Mouse (Mus musculus): ENCODE data around the gene Pid1. TPM values are rescaled to one million over a fixed set of nuclear protein-coding genes. Genes with fewer than 3 reads are reported as not detected.
"Not testable (repeated sequence)": the region's sequence is repeated elsewhere in the genome, so short reads cannot be mapped to it uniquely, and the experiment has no call there.

Gene Pid1
- polyA plus RNA-seq, 1 experiment from 2014 or later = 31.9 TPM

GRCm38 (mm10) chr1:84240203-84240602 is 123.8 kb downstream of the Pid1 start:
- no peaks in the 10 kb centered on the region for H3K27me3 ChIP-seq (ENCODE audit: control insufficient read depth, insufficient read depth, low read length)
- 100% methylated on average over 2 of the region's 2 CpGs for WGBS
- no peak for ATAC-seq (replicated peaks; ENCODE audit: low FRiP score)
- H3K4me3 ChIP-seq (ENCODE audit: low read depth, low read length) = no peak overlapping the region
- no peak overlapping the region for H3K9ac ChIP-seq (ENCODE audit: low read length)
- H3K4me2 ChIP-seq (ENCODE audit: low read depth, low read length, severe bottlenecking) = no peak overlapping the region
- no peaks in the 10 kb centered on the region for H3K4me1 ChIP-seq (replicated peaks; ENCODE audit: control insufficient read depth, insufficient read depth, low read length)
- no peak overlapping the region for H3K27ac ChIP-seq (ENCODE audit: low read depth, low read length)
- no peak for DNase-seq (ENCODE audit: low spot score)
- no peaks in the 10 kb centered on the region for H3K36me3 ChIP-seq (ENCODE audit: control insufficient read depth, insufficient read depth, low read length)
- H3K9me3 ChIP-seq (ENCODE audit: control insufficient read depth, low read length) = no peaks in the 10 kb centered on the region

- H3K4me2 ChIP-seq (ENCODE audit: low read depth, low read length, severe bottlenecking) = no peak overlapping the region
- no peaks in the 10 kb centered on the region for H3K9me3 ChIP-seq (ENCODE audit: control insufficient read depth, low read length)
- H3K4me3 ChIP-seq (ENCODE audit: low read depth, low read length) = no peak overlapping the region
- H3K9ac ChIP-seq (ENCODE audit: low read length) = no peak overlapping the region
- DNase-seq (ENCODE audit: low spot score) = no peak
- H3K27ac ChIP-seq (ENCODE audit: low read depth, low read length) = no peak overlapping the region
- ATAC-seq (replicated peaks; ENCODE audit: low FRiP score) = no peak
- no peaks in the 10 kb centered on the region for H3K4me1 ChIP-seq (replicated peaks; ENCODE audit: control insufficient read depth, insufficient read depth, low read length)
- no peaks in the 10 kb centered on the region for H3K27me3 ChIP-seq (ENCODE audit: control insufficient read depth, insufficient read depth, low read length)
- H3K36me3 ChIP-seq (ENCODE audit: control insufficient read depth, insufficient read depth, low read length) = no peaks in the 10 kb centered on the region
- WGBS = 83% methylated on average over 2 of the region's 2 CpGs
Measured at GRCm38 (mm10) chr1:84230431-84230830, 133.5 kb downstream of the Pid1 start.

GRCm38 (mm10) chr1:84225626-84226025 is 138.4 kb downstream of the Pid1 start:
- Histone ChIP-seq H3K9me3 (ENCODE audit: control insufficient read depth, low read length) (no peaks in the 10 kb centered on the region), H3K36me3 (ENCODE audit: control insufficient read depth, insufficient read depth, low read length) (no peaks in the 10 kb centered on the region), H3K4me3 (ENCODE audit: low read depth, low read length) (no peak overlapping the region), H3K27ac (ENCODE audit: low read depth, low read length) (no peak overlapping the region), H3K27me3 (ENCODE audit: control insufficient read depth, insufficient read depth, low read length) (no peaks in the 10 kb centered on the region), H3K4me1 (replicated peaks; ENCODE audit: control insufficient read depth, insufficient read depth, low read length) (no peaks in the 10 kb centered on the region), H3K4me2 (ENCODE audit: low read depth, low read length, severe bottlenecking) (no peak overlapping the region), H3K9ac (ENCODE audit: low read length) (no peak overlapping the region)
- DNase-seq (ENCODE audit: low spot score) = no peak
- 89% methylated on average over 7 of the region's 7 CpGs for WGBS
- no peak for ATAC-seq (replicated peaks; ENCODE audit: low FRiP score)

- DNase-seq (ENCODE audit: low spot score) (no peak), ATAC-seq (replicated peaks; ENCODE audit: low FRiP score) (no peak)
- Histone ChIP-seq H3K27ac (ENCODE audit: low read depth, low read length) (no peak overlapping the region), H3K27me3 (ENCODE audit: control insufficient read depth, insufficient read depth, low read length) (no peaks in the 10 kb centered on the region), H3K9me3 (ENCODE audit: control insufficient read depth, low read length) (no peaks in the 10 kb centered on the region), H3K36me3 (ENCODE audit: control insufficient read depth, insufficient read depth, low read length) (no peaks in the 10 kb centered on the region), H3K4me3 (ENCODE audit: low read depth, low read length) (no peak overlapping the region), H3K4me1 (replicated peaks; ENCODE audit: control insufficient read depth, insufficient read depth, low read length) (no peaks in the 10 kb centered on the region), H3K9ac (ENCODE audit: low read length) (no peak overlapping the region), H3K4me2 (ENCODE audit: low read depth, low read length, severe bottlenecking) (no peak overlapping the region)
- WGBS = 72% methylated on average over 1 of the region's 1 CpGs
Measured at GRCm38 (mm10) chr1:84222051-84222450, 141.9 kb downstream of the Pid1 start.

- DNase-seq (ENCODE audit: low spot score) = no peak
- no peak for ATAC-seq (replicated peaks; ENCODE audit: low FRiP score)
- no peaks in the 10 kb centered on the region for H3K27me3 ChIP-seq (ENCODE audit: control insufficient read depth, insufficient read depth, low read length)
- H3K4me3 ChIP-seq (ENCODE audit: low read depth, low read length) = no peak overlapping the region
- no peaks in the 10 kb centered on the region for H3K4me1 ChIP-seq (replicated peaks; ENCODE audit: control insufficient read depth, insufficient read depth, low read length)
- H3K4me2 ChIP-seq (ENCODE audit: low read depth, low read length, severe bottlenecking) = no peak overlapping the region
- no peaks in the 10 kb centered on the region for H3K36me3 ChIP-seq (ENCODE audit: control insufficient read depth, insufficient read depth, low read length)
- no peaks in the 10 kb centered on the region for H3K9me3 ChIP-seq (ENCODE audit: control insufficient read depth, low read length)
- WGBS = 72% methylated on average over 7 of the region's 7 CpGs
- no peak overlapping the region for H3K27ac ChIP-seq (ENCODE audit: low read depth, low read length)
- no peak overlapping the region for H3K9ac ChIP-seq (ENCODE audit: low read length)
Measured at GRCm38 (mm10) chr1:84218605-84219004, 145.4 kb downstream of the Pid1 start.

GRCm38 (mm10) chr1:84217777-84218176 is 146.2 kb downstream of the Pid1 start:
- Histone ChIP-seq H3K36me3 (ENCODE audit: control insufficient read depth, insufficient read depth, low read length) (no peaks in the 10 kb centered on the region), H3K27ac (ENCODE audit: low read depth, low read length) (no peak overlapping the region), H3K4me1 (replicated peaks; ENCODE audit: control insufficient read depth, insufficient read depth, low read length) (no peaks in the 10 kb centered on the region), H3K9ac (ENCODE audit: low read length) (no peak overlapping the region), H3K27me3 (ENCODE audit: control insufficient read depth, insufficient read depth, low read length) (no peaks in the 10 kb centered on the region), H3K9me3 (ENCODE audit: control insufficient read depth, low read length) (no peaks in the 10 kb centered on the region), H3K4me2 (ENCODE audit: low read depth, low read length, severe bottlenecking) (no peak overlapping the region), H3K4me3 (ENCODE audit: low read depth, low read length) (no peak overlapping the region)
- WGBS = 14% methylated on average over 2 of the region's 2 CpGs
- ATAC-seq (replicated peaks; ENCODE audit: low FRiP score) (no peak), DNase-seq (ENCODE audit: low spot score) (no peak)

GRCm38 (mm10) chr1:84211507-84211906 is 152.5 kb downstream of the Pid1 start:
- Histone ChIP-seq H3K27ac (ENCODE audit: low read depth, low read length) (no peak overlapping the region), H3K9me3 (ENCODE audit: control insufficient read depth, low read length) (no peaks in the 10 kb centered on the region), H3K4me1 (replicated peaks; ENCODE audit: control insufficient read depth, insufficient read depth, low read length) (no peaks in the 10 kb centered on the region), H3K36me3 (ENCODE audit: control insufficient read depth, insufficient read depth, low read length) (no peaks in the 10 kb centered on the region), H3K4me2 (ENCODE audit: low read depth, low read length, severe bottlenecking) (no peak overlapping the region), H3K9ac (ENCODE audit: low read length) (no peak overlapping the region), H3K4me3 (ENCODE audit: low read depth, low read length) (no peak overlapping the region), H3K27me3 (ENCODE audit: control insufficient read depth, insufficient read depth, low read length) (no peaks in the 10 kb centered on the region)
- WGBS = 60% methylated on average over 9 of the region's 9 CpGs
- no peak for DNase-seq (ENCODE audit: low spot score)
- no peak for ATAC-seq (replicated peaks; ENCODE audit: low FRiP score)

GRCm38 (mm10) chr1:84205746-84206145 is 158.2 kb downstream of the Pid1 start:
- not testable (repeated sequence) for H3K4me3 ChIP-seq (ENCODE audit: low read depth, low read length); H3K4me2 ChIP-seq (ENCODE audit: low read depth, low read length, severe bottlenecking); H3K9me3 ChIP-seq (ENCODE audit: control insufficient read depth, low read length); ATAC-seq (replicated peaks; ENCODE audit: low FRiP score); H3K9ac ChIP-seq (ENCODE audit: low read length); H3K4me1 ChIP-seq (replicated peaks; ENCODE audit: control insufficient read depth, insufficient read depth, low read length); H3K36me3 ChIP-seq (ENCODE audit: control insufficient read depth, insufficient read depth, low read length); H3K27me3 ChIP-seq (ENCODE audit: control insufficient read depth, insufficient read depth, low read length); H3K27ac ChIP-seq (ENCODE audit: low read depth, low read length); DNase-seq (ENCODE audit: low spot score)
- WGBS = 92% methylated on average over 3 of the region's 3 CpGs

DNA sequence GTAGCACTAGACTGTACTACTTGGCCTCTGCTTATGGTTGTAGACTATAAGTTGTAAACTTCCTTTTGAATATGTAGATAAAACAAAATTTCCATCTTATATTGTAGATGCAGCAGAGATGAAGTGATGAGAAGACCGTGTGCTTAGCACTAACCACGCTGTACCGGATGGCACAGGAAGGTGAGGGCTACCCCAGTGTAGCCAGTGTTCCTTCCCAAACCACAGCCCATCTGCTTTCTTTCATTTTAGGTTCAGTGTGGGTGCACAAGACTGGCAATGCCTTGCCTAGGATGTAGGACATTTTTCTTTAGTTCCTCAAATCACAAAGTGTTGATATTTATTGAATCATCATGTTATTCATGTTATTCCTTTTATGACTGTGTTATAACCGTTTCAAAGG is 160.5 kb downstream of the Pid1 start:
- 89% methylated on average over 4 of the region's 4 CpGs for WGBS
- H3K4me3 ChIP-seq (ENCODE audit: low read depth, low read length) = no peak overlapping the region
- no peak overlapping the region for H3K9ac ChIP-seq (ENCODE audit: low read length)
- no peak overlapping the region for H3K27ac ChIP-seq (ENCODE audit: low read depth, low read length)
- DNase-seq (ENCODE audit: low spot score) = no peak
- no peaks in the 10 kb centered on the region for H3K27me3 ChIP-seq (ENCODE audit: control insufficient read depth, insufficient read depth, low read length)
- no peak for ATAC-seq (replicated peaks; ENCODE audit: low FRiP score)
- H3K4me2 ChIP-seq (ENCODE audit: low read depth, low read length, severe bottlenecking) = no peak overlapping the region
- no peaks in the 10 kb centered on the region for H3K4me1 ChIP-seq (replicated peaks; ENCODE audit: control insufficient read depth, insufficient read depth, low read length)
- no peaks in the 10 kb centered on the region for H3K9me3 ChIP-seq (ENCODE audit: control insufficient read depth, low read length)
- H3K36me3 ChIP-seq (ENCODE audit: control insufficient read depth, insufficient read depth, low read length) = no peaks in the 10 kb centered on the region

All from forebrain, embryonic 11.5 days (tissue).